Mouse (Mus musculus) MEL (cell line): ENCODE data around the gene Calb2.

Experiments
- CHD2 ChIP-seq: IDR thresholded peaks from 2 replicates; pipeline ENCODE4 v1.6.1; 2011; ENCODE audit warnings: low read length, improper control_type of control experiment
- CTCF ChIP-seq, 3 experiments: IDR thresholded peaks in 2 of 3; conservative IDR thresholded peaks in 1 of 3; 2 replicates each; pipeline ENCODE4 v1.5.1; 2011 to 2012; ENCODE audit warnings: low read length in 3 of 3, low read depth in 2 of 3, mild to moderate bottlenecking in 2 of 3, improper control_type of control experiment in 1 of 3, inconsistent platforms in 1 of 3, mixed read lengths in 1 of 3, moderate library complexity in 1 of 3; ENCODE audit not compliant: control insufficient read depth in 1 of 3, insufficient read depth in 1 of 3, poor library complexity in 1 of 3, severe bottlenecking in 1 of 3
- MAFK ChIP-seq: IDR thresholded peaks from 2 replicates; pipeline ENCODE4 v1.6.1; 2011; ENCODE audit warnings: low read depth, mild to moderate bottlenecking, low read length, improper control_type of control experiment, borderline replicate concordance
- MAX ChIP-seq: IDR thresholded peaks from 2 replicates; pipeline ENCODE4 v1.6.1; 2011; ENCODE audit warnings: low read length, improper control_type of control experiment
- POLR2A ChIP-seq, 2 experiments: IDR thresholded peaks; 2 replicates each; pipeline ENCODE4 v1.6.1; 2011 to 2012; ENCODE audit warnings: low read length in 2 of 2, mild to moderate bottlenecking in 2 of 2, control low read depth in 1 of 2, improper control_type of control experiment in 1 of 2, low read depth in 1 of 2, moderate library complexity in 1 of 2; ENCODE audit not compliant: control insufficient read depth in 1 of 2, insufficient read depth in 1 of 2, poor library complexity in 1 of 2
- TAL1 ChIP-seq: IDR thresholded peaks from 2 replicates; pipeline ENCODE4 v1.6.1; 2012; ENCODE audit warnings: mild to moderate bottlenecking, inconsistent platforms, low read length, moderate library complexity, mixed read lengths
- ZNF384 ChIP-seq: IDR thresholded peaks from 2 replicates; pipeline ENCODE4 v1.6.1; 2012; ENCODE audit warnings: low read depth, mild to moderate bottlenecking, inconsistent platforms, low read length, improper control_type of control experiment

DNA sequence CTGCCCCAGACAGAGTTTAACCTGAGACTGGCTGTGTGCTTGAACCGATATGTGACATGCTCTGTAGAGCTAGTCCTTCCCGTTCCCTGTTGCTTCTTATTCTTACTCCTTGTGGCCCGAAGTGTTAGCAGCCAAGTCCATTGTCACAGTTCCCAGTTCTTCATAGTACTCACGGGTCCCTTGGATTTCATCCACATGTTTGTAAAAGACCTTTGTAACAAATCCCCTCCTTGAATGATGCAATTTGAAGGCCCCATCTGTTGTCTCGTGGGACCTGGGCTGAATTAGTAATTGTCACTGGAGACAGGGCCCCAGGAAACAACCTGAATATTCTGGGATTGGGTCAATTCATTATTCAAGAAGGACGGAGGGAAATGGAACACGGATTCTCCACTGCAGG lies 32.5 kb downstream of the Calb2 start:
- TF ChIP-seq CTCF (IDR thresholded peaks at IDR 0.05 in 2 of 3, conservative IDR thresholded peaks at IDR 0.05 in 1 of 3; ENCODE audit: control insufficient read depth in 1 of 3, insufficient read depth in 1 of 3, low read depth in 2 of 3, low read length in 3 of 3, poor library complexity in 1 of 3, severe bottlenecking in 1 of 3) (no peak), TAL1 (no peak), ZNF384 (no peak), POLR2A (IDR thresholded peaks at IDR 0.05; ENCODE audit: control insufficient read depth in 1 of 2, insufficient read depth in 1 of 2, low read depth in 1 of 2, low read length in 2 of 2, poor library complexity in 1 of 2) (no peak), CHD2 (no peak), MAFK (no peak), MAX (no peak)
